Mouse (Mus musculus): ENCODE measurements around the gene Scn8a.

- TF ChIP-seq POLR2A (IDR thresholded peaks at IDR 0.05; ENCODE audit: low read depth, low read length) (no peak), CTCF (IDR thresholded peaks at IDR 0.05; ENCODE audit: borderline replicate concordance, insufficient read depth, low read length) (no peak)
Observed at GRCm38 (mm10) chr15:101068029-101068428, 198.4 kb downstream of the Scn8a start.
